Mouse (Mus musculus): ENCODE results near the gene Lef1. TPM values are rescaled to one million over a fixed set of nuclear protein-coding genes. Genes with fewer than 3 reads are reported as not detected.
A peak's percentile ranks its signal among the peaks of the same experiment; 100 is the strongest.

Gene Lef1
- total RNA-seq, 2 experiments from 2014 or later = 7.3 to 10.1 TPM

DNA sequence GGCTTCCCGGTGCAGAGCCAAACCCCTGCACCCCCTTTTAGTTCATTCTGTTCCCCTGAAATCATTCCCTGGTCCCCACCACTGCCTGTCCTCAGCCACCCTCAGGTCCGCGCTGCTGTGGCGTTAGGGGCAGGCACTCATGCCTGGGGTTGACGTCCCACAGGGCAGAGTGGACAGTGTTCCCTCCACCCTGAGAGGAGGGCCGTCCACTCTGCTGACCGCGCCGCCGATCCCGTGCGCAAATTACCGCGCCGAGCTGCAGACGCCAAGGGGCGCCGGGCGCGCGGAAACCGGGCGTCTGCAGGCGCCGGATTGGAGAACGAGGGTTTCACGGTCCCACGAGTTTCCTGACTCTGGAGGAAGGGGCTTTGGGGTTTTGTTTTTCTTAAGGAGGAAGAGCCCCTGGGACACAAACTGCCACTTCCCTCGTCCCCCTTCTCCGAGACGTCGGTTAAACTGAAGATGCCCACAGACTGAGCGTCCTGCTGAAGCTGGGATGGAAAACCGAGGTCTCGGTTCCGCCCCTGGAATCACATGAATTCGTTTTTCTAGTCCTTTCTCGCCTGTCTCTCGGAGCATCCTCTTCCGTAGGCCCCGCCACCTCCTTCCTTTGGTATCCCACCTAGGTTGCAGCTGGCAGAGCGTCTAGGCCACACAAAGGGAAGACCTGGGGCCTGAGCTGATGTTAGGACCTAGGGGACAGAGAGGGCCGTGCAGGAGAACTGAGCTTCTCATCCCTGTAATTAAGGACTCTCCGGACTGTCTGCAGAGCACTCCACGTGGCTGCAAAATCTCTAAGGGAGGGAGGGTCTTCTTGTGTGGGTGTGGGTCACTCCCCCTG is 3.6 kb upstream of the Lef1 start:
- peak in 1 of 2 experiments; percentile 34 for DNase-seq (ENCODE audit: low spot score in 2 of 2)

DNA sequence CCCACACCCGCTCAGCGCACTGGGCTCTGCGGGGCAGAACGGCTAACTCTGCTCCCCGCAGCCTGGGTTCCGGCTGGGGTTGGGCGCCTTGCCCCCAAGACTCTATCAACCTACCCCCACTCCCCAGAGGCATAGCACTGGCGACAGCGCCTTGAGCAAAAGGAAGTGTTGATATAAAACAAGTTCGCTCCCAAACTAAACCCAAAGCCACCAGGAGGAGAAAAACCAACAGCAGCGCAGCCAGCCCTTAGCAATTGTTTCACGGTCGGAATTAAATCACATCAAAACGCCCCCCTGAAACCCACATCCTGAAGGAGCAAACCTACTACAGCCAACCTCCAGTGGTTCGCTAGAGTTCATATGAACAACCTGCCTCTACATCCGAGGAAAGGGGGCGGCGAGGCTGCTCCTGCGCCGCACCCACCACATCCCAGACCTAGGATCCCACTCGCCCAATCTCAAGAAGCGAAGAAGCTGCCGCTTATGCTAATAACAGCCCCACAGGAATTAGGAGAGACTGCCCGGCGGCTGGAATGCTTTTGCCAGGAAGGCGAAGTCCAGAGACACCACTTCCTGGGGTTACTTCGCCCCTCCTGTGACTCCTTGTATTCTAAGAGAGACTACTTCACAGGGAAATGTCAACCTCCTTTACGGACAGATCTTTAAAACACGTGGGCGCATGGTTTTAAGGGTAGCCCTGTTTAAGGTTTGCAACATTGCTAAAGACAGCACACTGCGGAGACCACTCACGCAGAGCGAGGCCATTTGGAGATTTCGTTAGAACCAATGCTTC is 2.8 kb upstream of the Lef1 start:
- no peak for DNase-seq (ENCODE audit: low spot score in 2 of 2)

DNA sequence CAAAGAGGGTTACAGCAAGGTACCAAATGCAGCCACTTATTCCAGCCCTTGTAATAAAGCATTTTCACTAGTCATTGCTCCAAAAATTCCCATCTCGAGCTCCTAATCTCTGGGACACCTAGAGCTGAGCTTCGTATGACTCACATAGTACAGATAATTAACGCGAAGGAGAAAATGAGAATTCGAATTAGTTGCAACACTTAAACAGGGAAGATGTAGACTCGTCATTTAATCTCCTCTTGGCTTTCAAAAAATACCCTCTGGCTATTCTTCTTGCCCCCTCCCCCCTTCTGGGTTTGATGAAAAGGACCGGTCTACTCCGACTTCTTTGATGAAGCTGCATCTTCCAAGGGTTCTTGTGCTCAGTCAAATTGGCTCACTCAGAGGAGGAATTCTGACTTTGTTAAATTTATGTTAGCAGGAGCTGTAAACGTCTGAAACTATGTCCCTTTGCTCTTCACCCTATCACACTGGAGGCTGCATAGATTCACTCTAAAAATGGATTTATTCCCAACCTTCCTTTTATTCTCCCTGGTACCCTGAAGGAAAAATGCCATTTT is 2.1 kb upstream of the Lef1 start:
- no peak for DNase-seq (ENCODE audit: low spot score in 2 of 2)

DNA sequence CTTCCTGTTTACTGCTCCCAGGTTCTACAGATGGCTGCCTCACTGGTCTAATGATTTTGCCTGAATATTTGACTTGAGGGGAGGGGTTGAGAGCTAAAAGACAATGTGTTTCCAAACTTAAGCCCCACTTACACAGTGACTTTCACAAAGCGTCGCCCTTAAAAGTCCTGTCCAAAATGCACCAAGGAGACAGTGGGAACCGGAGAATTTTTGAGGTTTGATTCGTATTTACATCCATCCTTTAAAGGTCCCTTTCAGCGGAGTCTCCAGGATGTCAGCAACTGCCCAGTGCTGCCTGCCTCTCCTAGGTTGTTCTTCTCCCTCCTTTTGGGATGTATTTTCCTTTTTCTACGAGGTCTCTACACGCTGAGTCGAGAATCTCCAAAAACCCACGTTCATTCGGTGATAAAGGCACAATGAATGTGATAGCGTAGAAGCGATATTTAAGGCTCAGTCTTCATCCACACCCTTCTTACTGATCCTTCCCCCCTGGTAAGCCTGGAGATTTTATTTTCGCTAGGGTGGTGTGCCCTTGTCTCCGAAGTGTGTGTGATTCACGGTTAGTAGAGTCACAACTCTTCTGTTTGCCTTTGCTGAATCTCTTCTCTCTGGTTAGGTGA is 1.1 kb upstream of the Lef1 start:
- no peak for DNase-seq (ENCODE audit: low spot score in 2 of 2)

DNA sequence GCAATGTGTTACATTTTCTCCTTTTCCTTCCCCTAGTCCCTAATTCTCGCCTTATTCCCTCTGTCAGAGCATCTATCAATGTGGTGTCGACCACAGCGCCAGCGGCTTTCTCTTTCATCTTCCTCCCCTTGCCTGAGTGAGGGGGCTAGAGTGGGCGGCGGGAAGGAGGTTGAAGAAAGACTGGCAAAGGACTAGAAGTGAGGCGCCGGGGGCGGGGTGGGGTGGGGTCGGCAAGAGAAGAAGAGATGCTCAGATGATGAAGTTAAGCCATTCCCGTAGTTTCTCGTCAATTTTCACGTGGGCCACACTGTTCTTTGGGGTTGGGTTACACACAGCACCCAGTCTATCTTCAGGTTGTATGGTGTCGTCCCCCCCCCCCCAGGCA is 593 bp upstream of the Lef1 start:
- no peak for DNase-seq (ENCODE audit: low spot score in 2 of 2)

GRCm38 (mm10) chr3:131111151-131111850 is 1.0 kb downstream of the Lef1 start:
- peak; percentile 55 to 57 for DNase-seq (ENCODE audit: low spot score in 2 of 2)

GRCm38 (mm10) chr3:131111851-131112572 is 1.7 kb downstream of the Lef1 start:
- peak; percentile 53 to 59 for DNase-seq (ENCODE audit: low spot score in 2 of 2)

GRCm38 (mm10) chr3:131112573-131112955 is 2.3 kb downstream of the Lef1 start:
- DNase-seq (ENCODE audit: low spot score in 2 of 2) = no peak

DNA sequence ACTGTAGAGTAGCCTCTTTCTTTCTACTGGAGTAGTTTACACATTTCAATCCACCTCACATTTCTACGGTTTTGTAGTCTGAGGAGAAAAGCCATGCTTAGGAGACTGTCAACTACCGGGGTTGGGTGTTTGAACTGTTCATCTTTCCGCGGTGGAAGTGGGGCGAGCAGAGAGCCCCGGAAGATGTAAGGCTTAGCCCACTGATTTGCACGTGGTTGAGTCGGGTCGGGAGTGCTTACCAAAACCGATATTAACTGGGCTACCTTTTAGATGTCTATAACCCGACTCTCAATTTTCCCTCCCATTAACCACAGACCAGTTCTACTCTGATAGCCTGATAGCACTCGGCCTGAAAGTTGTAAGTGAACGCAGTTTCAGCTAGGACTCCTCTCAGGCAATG is 2.8 kb downstream of the Lef1 start:
- DNase-seq (ENCODE audit: low spot score in 2 of 2) = no peak

DNA sequence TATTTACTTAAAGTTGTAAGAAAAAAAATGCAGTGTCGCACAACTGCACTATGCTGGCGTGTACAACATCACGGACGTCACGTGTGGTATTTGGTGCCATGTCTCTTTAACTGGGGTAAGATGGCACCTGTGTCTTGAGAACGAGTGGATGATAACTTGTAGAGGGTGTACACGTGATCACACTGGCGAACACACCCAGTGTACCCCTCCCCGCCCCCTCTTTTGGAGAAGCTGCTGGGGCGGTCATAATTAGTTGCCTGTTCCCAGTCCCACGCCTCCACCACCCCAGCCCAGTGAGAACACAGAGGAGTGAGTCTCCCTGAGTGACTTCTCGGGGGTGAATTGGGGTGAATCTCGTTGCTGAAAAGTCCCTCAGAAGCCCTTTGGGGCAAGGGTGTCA is 5.8 kb downstream of the Lef1 start:
- no peak for DNase-seq (ENCODE audit: low spot score in 2 of 2)

DNA sequence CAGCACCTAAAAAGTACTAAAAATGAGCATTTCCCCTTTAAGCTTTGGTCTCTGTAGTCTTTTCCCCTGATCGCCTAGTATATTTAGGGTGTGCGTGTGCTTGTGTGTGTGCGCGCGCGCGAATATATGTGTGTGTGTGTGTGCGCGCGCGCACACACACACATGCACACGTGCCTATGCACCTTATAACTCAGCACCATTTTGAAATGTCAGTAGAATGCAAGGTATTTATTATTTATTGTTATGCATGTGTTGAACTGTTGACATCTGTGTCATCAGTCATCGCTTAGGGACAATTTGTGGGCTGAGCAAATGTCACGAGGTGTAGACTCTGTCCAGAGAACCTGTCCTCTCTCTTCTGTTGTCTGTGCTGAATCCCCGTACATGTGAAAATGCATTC is 7.1 kb downstream of the Lef1 start:
- DNase-seq (ENCODE audit: low spot score in 2 of 2) = no peak

GRCm38 (mm10) chr3:131117883-131118282 is 7.6 kb downstream of the Lef1 start:
- DNase-seq (ENCODE audit: low spot score in 2 of 2) = no peak

DNA sequence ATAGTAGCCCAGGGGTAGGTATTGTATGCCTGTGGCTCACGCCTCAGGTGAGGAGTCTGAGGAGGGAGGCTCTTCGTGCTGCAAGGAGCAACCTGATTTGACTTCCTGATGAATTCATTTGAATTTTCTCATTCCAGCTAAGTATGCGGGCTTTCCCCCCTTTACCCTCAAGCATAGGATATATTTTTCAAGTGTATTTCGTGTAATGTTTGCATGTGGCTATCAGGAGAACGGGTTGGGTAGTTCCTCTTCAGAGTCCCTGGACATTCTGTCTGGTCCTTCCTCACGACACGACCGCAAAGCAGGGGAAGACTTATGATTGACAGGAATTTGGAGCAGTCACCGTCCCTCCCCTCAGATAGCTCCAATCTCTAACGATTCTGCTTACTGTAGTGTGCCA is 9.2 kb downstream of the Lef1 start:
- no peak for DNase-seq (ENCODE audit: low spot score in 2 of 2)

- no peak for DNase-seq (ENCODE audit: low spot score in 2 of 2)
Observed at GRCm38 (mm10) chr3:131123501-131123900, 13.2 kb downstream of the Lef1 start.

- DNase-seq (ENCODE audit: low spot score in 2 of 2) = no peak
Observed at GRCm38 (mm10) chr3:131125873-131126272, 15.6 kb downstream of the Lef1 start.

DNA sequence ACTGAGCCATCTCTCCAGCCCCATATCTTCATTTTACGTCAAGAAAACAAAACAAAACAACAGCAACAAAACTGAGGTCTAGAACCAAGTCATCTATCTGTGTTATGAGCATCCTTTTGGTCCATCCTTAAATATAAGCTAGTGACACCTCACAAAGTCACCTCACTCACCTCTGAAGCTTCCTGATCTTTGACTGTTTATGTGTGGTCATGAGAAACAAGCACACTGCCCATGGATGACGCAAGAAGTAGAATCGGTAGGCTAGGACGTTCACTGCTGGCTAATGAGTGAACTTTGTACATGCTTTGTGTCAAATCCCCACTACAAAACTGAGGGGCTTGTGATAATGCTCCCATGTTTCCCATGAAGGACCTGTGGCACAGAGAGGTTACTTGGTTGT is 16.2 kb downstream of the Lef1 start:
- DNase-seq (ENCODE audit: low spot score in 2 of 2) = no peak

DNA sequence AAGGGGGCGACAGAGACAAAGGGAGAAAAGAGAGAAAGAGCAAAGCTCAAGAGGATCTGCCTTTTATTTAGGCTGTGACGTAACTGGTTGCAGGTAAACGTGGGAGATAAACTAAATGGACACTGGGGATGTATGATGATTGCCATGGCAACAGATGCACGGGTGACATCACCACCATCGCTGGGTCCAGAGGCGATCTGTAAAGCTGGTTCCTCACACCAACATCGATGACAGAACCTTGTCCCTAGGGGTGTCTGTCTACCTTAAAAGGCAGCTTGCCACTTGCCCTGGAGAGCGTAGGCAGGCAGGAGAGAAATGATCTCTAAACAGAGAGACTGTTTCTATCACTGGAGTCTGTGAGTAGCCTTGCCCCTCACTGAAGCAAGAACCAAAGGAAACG is 23.7 kb downstream of the Lef1 start:
- DNase-seq (ENCODE audit: low spot score in 2 of 2) = no peak

DNA sequence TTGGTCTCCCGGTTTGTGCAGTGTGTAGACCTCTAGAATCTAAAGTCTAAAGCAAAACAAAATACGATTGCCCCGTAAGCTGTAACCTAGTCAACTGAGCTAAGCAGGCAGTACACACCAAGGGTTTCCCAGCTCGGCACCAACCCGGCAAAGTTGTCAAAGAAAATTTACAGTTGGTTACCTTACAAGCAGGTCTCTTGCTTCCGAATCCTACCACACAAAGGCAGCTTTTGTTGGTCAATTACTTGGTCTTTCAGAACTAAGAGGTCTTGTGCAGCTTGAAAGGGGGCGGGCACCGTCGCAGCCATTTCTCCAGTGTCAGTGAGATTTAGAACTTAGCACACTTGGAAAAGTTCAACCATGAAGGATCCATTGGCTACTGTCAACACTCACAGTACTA is 25.2 kb downstream of the Lef1 start:
- no peak for DNase-seq (ENCODE audit: low spot score in 2 of 2)

- DNase-seq (ENCODE audit: low spot score in 2 of 2) = no peak
Observed at GRCm38 (mm10) chr3:131136455-131136854, 26.2 kb downstream of the Lef1 start.

GRCm38 (mm10) chr3:131137119-131137781 is 27.0 kb downstream of the Lef1 start:
- no peak for DNase-seq (ENCODE audit: low spot score in 2 of 2)

Data from adrenal gland, adult 18-20 months (tissue).